Mouse (Mus musculus) embryo, embryonic 10 days (tissue): ENCODE measurements around the gene Yod1.
A peak's percentile ranks its signal among the peaks of the same experiment; 100 is the strongest.

ENCODE experiments used
- DNase-seq: peaks from one replicate; pipeline ENCODE4 v3.0.0-alpha.2; 2015; ENCODE audit warnings: low spot score

Yod1 gene

DNA sequence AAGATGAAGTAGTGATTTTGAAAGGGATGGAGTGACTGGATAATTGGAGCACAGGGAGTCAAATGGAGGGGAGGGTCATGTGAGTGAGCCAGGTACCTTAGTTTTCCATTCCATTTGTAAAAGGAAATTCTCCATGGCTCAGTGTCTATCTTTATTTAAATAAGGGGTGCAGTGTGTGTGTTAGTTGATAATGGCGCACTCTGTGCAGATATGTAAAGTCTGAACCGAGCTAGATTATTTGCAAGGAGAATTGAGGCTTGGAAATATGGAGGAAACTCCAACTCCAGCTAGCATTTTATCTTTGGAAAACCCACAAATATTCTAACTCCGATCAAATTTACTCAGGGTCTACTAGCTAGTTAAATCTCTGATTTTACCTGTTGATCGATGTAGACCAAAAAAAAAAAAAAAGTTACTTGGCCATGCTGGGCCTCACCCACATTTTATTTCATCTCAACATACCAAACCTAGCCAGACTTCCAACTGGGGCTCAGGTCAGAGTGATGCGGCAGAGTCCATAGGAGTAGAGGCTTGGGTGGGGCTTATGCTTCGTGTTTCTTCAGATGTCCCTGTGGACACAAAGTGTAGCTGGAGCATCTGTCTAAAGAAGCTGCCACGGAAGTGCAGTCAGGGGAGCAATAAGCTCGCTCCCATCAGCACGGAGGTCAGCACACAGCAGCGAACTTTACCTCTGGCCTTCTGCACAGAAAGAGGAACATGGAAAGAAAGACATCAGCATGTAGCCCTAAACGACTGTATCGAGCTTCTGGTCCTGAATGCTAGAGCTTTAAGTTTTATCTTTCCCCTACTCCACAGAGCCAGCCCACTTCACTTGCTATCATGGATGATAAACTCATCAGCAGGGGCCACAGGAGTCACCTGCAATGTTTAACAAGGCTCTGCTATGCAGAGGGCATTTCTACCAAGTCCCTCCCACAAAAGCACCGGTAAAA is 15.9 kb downstream of the Yod1 start:
- DNase-seq: no peak

GRCm38 (mm10) chr1:130733671-130734070 is 16.5 kb downstream of the Yod1 start:
- DNase-seq: no peak

DNA sequence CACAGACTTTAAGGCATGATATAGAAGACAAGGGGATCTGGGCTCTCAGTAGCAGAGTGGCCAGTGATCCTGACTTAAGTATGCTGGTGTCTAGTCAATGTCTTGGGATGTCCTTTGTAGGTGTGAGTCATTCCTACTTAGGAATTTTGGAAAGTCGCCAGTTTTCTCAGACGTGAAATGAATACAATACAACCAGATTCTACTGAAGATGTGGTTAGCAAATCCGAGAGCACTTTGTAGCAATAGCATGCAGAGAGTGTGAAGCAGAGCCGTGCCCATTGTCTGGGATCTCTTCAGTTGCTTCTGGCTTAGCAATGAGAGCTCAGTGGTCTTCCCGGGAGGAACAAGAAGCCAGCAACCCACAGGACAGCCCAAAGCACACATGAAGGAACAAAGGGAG is 17.3 kb downstream of the Yod1 start:
- no peak for DNase-seq

DNA sequence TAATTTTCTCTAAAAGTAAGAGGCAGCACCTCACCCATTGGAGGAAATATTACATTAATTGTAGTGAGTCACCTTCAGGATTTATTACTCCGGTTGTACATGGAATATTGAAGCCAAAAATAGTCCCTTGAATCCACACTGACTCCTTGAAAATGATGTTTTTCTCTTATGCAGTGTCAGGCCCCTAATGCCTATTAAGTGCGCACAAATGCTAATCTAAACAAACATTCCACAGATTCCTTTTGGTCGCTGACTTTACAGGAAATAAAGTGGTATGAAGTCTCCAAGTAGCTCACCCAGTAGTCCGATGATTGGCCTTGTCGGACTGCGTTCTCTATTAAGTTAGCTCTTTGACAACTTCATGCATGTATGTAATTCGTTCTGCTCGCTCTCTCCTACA is 17.7 kb downstream of the Yod1 start:
- no peak for DNase-seq

DNA sequence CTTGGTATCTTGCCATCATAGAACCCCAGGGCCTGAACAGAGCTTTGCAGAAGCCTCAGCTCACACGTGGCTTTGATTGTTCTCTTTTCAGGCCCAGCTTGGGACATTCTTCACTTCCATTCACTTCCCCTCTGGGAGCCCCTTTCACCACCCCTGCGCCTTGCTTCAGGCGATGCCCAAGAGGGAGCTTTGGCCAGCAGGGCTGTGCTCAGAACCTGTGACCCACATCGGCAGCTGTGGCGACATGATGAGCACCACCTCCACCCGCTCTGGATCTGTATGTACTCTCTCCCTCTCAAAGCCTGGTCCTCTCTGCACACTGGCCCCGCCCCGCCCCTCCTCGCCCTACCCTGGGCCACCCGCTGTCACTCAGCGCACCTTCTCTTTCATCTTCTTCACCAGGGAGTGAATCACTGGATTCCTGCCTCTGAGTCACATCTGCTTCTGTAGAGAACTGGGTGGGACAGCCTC is 20.3 kb downstream of the Yod1 start:
- no peak for DNase-seq

GRCm38 (mm10) chr1:130737916-130738315 is 20.8 kb downstream of the Yod1 start:
- no peak for DNase-seq

GRCm38 (mm10) chr1:130738551-130739106 is 21.5 kb downstream of the Yod1 start:
- no peak for DNase-seq

- DNase-seq: no peak
Measured at GRCm38 (mm10) chr1:130739636-130740035, 22.5 kb downstream of the Yod1 start.

DNA sequence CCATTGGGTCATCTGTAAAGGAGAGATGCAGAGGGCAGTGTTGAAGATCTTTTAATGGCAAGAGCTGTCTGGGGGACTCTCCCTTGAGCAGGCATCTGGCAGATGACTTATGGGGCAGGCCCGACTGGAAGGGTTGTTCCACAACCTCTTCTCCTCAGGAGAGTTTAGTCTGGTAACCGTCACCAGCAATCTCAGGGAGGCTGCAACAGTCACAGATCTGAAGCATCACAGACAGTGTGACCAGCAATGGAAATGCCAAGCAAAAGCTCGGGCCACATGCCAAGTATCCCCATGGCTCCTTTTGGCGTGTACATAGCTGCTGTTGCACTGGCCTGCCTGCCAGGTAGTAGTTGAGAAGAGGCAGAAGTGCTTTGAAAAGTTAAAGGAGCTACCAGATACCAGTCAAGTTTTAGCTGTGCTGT is 23.1 kb downstream of the Yod1 start:
- DNase-seq: no peak

DNA sequence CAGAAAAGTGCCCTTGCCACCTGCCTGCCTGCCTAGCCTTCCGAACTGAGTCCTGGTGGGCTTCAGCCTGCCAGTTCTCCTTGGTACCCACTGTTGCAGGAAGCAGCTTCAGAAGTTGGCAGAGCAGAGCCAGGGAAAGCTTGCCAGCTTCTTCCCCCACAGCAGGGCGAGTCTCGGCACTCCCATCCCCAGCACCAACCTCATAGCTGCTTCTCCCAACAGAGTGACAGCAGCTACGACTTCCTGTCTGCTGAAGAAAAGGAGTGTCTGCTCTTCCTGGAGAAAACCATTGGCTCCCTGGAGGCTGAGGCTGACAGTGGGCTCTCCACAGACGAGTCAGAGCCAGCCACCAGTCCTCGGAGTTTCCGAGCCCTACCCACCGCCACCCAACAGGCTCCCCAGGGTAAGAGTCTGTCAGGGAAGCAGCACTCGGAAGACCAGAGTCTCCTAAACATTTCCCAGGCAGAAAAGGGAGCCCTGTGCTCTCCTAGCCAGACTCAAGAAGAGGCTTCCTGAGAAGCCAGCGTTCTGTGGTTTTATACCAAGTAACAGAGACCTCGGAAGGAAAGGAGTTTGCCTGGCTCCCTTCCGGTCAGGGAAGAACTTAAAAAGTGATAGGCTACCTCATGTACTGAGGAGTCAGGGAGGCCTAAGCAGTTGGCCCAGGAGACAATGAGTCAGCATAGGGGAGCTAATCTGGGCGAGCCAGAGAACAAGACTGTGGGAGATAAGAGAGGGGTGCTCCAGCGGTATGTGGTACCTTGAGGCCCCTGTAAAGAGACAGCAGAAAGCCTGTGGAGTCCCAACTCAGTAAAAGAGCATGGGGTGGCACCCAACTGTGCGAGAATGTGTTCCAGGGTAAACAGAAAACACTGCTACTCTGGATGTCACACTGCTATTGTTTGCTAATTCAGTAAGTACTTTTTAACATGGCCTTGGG is 23.9 kb downstream of the Yod1 start:
- peak; percentile 18 for DNase-seq

GRCm38 (mm10) chr1:130742201-130742600 is 25.1 kb downstream of the Yod1 start:
- no peak for DNase-seq

DNA sequence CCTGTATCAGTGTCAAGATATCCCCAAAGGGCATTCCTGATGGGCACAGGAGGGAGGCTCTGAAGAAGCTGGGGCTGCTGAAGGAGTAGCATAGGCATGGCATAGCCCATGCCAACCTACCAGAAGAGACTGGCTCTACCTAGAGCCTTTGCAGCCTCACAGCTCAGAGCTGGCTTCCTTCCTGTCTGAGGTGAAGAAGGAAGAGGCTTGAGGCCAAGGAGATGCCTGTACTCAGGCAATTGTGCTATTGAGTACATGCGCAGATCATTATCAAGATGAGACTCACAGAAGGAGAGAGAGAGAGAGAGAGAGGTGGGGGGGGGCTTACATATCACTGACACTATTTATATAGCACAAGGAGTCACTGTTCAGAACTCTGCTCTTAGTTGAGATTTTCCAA is 26.6 kb downstream of the Yod1 start:
- DNase-seq: no peak

- no peak for DNase-seq
Measured at GRCm38 (mm10) chr1:130744217-130744616, 27.1 kb downstream of the Yod1 start.

DNA sequence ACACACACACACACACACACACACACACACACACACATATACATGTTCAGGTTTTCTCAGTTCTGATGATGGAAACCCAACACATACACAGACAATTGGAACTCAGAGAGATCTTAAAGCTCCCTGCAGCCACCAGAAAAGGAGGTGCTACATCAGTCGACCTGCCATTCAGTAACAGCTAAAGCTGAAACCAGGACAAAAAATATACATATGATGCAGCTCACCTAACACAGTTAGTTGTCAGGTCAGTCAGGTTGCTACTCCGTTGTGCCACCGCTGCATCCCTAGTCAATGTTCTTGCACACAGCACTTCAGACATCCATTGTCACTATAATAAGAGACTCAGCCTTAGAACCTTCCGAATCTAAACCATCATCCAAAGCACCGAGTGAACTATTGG is 27.8 kb downstream of the Yod1 start:
- DNase-seq: no peak

GRCm38 (mm10) chr1:130745591-130745990 is 28.5 kb downstream of the Yod1 start:
- DNase-seq: no peak

- no peak for DNase-seq
Measured at GRCm38 (mm10) chr1:130746819-130747218, 29.7 kb downstream of the Yod1 start.

- no peak for DNase-seq
Measured at GRCm38 (mm10) chr1:130759689-130760088, 42.6 kb downstream of the Yod1 start.

- DNase-seq: no peak
Measured at GRCm38 (mm10) chr1:130761597-130761996, 44.5 kb downstream of the Yod1 start.

GRCm38 (mm10) chr1:130762045-130762760 is 45.1 kb downstream of the Yod1 start:
- no peak for DNase-seq

- no peak for DNase-seq
Measured at GRCm38 (mm10) chr1:130764027-130764461, 46.9 kb downstream of the Yod1 start.

DNA sequence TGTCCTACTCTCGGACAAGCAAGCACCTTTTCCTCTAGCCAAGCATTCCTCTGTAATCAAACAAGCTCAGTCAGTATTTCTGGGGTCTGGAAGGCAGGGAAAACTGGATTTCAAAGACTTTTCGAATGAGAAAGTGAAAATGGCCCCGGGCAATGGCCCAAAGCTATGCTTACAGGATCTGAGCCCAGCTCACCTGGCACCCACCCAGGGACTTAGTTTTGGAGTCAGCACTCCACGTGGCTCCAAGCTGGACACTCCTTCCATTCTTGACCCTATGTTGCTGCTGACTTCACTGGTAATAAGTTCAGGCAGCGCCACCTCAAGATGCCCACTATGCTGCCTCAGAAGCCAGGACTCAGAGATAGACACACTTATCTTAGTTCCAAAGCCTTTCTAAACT is 49.9 kb downstream of the Yod1 start:
- no peak for DNase-seq

- no peak for DNase-seq
Measured at GRCm38 (mm10) chr1:130769925-130770324, 52.8 kb downstream of the Yod1 start.
